Mouse (Mus musculus): ENCODE measurements around the gene Irx5.

The Irx5 gene

DNA sequence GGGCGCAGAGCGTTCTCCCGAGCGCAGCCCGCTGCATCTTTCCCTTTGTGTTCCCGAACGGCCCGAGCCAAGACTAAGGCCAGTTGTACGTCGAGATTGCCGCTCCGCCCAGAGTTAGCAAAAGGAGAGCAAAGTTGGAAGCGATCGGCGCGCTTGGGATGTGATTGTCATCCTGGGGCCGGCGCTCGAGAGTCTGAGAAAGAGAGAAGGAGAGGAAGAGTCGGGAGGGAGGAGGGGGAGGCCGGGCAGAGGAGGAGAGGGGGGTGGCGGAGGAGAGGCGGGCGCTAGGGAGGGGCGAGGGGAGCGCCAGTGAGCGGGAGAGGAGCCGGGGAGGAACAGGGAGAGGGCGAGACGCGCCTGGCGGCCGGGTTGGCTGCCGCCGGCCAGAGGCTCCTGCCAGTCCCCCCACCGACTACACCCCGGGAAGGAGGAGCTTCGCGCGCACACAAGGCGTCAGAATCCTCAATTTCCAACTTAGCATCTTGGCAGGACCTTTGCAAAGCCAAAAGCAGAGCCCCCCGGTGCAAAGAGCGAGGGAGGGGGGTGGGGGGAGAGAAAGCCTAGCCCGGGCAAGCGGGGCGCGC lies at the start of gene Irx5:
Irx5 (plus strand) TSS at position 228 of the 584 bp plus-strand sequence.
- no peak for DNase-seq (ENCODE audit: low read depth, low spot score)

DNA sequence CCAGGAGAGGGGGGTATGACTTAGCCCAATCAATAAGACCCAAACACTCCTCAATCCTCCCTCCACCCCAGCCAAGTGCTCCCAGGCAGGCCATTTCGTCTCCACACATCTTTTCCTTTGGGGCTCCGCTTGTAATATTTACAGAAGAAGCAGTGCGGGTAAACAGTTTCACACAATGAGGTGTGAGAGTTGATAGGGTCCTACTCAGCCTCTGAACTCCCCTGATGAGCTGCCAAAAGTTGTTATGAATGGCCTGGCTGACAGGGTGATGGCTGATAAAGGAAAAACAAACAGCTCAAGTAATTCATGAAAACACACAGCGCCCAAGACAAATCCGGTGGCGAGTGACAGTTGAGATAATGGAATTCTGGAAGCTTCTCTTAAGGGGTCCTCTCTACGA lies 45.2 kb upstream of the Irx5 start:
- no peak for DNase-seq (ENCODE audit: low read depth, low spot score)

DNA sequence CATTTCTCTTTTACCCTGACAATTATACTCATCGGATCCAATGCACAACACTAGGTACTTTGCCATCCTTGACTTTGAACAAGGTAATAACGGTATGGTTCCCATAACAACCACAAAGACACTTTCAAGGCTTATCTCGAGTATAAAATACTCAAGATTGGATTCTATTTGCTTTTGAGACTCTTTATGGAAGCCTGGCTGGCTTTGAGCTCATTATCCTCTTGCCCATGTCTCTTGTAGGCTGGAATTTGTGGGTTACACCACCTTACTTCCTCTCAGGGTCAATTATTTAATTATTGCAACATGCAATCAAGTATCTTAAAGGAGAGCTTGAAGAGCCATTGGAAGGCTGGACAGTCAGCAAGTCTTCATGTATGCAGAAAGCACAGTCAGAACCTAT lies 43.7 kb upstream of the Irx5 start:
- DNase-seq (ENCODE audit: low read depth, low spot score), result no peak

DNA sequence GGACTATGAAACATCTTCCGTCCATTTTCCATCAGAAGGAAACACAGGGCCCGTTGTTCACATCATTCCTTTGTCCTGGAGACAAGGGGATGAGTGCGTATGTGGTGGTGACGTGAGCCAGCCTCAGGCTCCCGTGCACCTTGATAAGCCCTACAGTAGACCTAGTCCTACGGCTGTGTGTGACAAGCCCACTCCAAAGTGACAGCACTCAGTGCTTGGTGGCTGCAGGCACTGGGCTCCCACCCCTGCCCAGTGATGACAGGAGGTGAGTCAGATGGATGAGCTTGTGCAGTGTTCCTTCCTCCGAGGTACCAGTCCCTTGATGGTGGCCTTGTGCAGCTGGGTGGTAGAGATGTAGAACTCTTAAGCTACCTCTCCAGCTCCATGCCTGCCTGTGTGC lies 33.7 kb upstream of the Irx5 start:
- DNase-seq (ENCODE audit: low read depth, low spot score), result no peak

DNA sequence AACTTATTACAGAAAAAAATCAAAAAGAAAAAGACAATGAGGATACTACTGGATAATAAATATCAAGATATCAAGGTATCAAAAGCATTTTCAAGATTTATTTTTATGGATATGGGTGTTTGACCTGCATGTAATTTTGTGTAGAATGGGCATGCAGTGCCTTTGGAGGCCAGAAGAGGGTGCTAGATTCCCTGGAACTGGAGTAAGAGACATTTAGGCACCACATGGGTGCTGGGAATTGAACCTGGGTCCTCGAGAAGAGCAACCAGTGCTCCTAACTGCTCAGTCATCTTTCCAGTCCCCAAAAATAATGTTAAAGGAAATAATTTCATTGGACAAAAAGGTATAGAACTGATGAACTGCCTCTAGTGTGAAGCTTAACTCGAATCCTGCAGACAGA lies 30.2 kb upstream of the Irx5 start:
- no peak for DNase-seq (ENCODE audit: low read depth, low spot score)

DNA sequence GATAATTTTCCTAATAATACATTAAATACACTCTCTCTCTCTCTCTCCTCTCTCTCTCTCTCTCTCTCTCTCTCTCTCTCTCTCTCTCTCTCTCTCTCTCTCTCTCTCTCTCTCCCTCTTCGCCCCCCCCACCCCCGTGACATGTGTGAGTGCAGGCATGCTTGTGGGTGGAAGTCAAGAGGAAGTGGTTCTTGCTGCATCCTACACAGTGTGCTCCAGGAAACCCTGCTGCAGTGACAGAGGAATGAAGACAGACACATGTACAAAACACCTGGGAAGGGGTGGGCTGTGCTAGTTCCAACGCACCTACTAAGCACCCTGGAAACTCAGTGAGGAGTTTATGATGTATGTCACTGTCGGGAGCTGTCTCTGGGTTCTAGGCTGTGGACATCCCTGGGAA lies 28.2 kb upstream of the Irx5 start:
- DNase-seq (ENCODE audit: low read depth, low spot score), result no peak

DNA sequence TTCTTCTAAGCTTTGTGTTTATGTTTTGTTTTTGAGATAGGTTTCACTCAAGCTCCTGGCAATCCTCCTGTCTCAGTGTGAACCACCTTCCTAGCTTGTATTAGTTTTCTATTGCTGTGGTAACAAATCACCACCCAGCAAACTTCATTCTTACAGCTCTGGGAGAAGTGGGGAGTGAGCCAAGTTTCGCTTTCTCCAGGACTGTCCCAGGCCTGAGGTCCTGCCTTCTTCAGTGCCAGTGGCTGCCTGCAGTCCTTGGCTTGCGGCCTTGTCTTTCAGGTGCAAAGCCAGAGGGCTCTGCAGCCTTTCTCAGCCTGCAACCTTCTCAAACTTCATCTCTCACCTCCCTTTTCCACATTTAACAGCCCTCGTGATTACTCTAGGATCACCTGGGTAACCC lies 25.6 kb upstream of the Irx5 start:
- no peak for DNase-seq (ENCODE audit: low read depth, low spot score)

DNA sequence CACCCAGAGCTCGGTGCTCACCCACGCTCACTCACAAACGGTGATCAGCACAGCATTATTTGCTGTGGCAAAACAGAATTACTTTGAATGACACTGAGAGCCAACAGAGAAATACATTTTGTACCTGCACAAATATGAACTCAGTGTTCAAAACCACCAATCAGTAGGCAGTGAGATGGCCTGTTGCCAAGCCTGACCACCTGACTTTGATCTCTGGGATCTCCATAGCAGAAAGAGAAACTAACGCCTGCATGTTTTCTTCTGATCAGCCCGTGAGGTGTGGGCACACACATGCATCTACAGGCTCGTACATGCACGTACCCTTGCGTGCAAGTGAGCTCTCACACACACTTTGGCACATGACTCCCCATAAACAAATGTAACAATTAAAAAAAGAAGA lies 24.0 kb upstream of the Irx5 start:
- no peak for DNase-seq (ENCODE audit: low read depth, low spot score)

DNA sequence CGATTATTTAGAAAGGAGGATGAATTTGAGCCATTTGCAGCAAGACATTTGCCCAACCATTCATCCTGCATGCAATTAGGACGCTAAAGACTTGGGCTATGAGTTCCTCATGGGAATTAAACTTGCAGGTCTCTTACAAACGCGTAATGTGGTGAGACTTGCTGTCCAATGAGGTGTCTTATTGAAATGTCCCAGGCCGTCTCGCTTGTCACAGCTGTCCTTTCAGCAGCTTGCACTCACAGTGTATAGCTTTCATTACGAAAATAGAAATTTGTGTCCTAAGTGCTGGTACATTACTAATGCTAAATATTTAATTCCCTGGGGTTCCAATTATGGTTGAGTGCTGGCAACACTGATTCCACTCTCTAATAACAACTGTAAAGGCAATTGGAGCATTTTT lies 22.3 kb upstream of the Irx5 start:
- DNase-seq (ENCODE audit: low read depth, low spot score), result no peak

DNA sequence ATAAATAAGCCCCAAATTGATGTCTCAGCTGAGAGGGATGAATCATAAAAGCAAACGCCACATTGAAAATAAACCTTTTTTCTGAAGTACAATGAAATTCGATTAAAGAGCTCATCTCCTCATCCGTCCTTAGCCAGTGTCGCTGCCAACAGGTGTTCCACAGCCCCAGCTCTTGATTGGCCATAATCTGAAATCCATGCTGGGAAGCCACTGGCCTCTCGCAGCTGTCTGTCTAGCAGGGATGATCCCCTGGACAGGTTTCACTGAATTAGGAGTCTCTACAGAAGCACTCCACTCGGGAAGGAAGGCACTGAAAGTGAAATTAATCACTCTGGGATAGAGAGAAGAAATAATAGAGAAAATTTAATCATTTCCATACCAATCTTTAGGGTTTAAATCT lies 21.4 kb upstream of the Irx5 start:
- no peak for DNase-seq (ENCODE audit: low read depth, low spot score)

DNA sequence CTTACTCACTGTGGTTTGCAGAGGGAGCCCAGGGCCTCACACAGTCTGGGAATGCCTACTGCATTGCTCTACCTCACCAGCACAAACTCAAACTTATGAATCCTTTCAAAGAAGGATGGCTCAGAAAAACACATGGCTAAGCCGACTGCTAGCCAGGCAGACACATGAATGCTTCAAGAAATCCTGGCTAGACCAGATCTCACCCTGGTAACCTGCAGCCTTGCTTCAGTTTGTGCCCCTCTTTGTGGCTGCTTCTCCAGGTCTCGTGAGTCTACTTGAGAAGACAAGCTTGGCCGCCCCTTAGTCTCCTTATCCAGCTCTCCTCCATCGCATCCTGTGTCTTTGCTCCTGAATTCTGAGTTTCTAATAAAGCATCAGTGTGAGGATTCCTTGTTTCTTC lies 13.9 kb upstream of the Irx5 start:
- DNase-seq (ENCODE audit: low read depth, low spot score), result no peak

DNA sequence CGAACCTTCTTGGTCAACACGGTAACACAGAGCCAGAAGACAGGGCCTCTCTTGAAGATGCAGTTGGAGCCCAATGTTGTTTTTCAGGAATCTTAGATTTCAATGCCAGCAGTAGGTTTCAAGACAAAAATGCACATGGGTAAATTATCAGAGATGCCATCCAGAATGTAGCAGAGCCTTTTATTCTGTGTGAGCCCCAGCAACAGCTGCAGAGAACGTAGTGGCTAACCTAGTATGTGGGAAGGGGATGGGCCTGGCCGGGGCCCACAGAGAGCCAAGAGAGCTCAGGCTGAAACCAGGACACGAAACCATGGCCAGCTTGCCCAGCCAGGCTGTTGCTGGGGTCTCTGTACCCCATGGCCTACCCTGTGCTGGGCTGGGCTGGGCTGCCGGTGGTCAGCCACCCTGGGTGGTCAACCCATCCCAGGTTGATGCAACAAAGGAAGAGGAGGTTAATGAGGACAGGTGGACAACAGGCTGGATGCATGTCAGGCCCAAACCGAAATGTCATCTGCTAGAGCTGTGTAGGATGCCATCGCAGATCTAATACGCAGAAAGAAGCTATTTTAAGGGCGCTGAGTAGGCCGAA lies 7.4 kb upstream of the Irx5 start:
- DNase-seq (ENCODE audit: low read depth, low spot score), result no peak

DNA sequence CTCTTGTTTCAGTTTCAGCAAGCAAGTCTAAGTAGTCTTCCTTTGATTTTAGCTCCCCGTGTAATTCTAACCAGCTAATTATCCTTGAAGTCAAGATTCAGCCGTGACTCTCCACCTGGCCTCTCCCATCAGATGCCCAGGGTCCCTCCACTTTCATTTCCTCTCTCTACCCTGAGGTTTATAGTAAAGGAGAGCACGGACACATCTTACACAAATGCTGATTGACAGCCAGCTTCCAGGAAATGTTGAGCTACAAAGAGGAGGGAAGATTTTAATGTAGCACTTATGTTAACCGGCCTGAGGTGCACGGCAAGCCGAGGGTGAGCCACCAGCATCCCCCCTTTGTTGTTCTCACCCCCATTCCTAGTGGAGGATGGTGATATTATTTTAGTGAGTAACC lies 4.0 kb upstream of the Irx5 start:
- DNase-seq (ENCODE audit: low read depth, low spot score), result no peak

DNA sequence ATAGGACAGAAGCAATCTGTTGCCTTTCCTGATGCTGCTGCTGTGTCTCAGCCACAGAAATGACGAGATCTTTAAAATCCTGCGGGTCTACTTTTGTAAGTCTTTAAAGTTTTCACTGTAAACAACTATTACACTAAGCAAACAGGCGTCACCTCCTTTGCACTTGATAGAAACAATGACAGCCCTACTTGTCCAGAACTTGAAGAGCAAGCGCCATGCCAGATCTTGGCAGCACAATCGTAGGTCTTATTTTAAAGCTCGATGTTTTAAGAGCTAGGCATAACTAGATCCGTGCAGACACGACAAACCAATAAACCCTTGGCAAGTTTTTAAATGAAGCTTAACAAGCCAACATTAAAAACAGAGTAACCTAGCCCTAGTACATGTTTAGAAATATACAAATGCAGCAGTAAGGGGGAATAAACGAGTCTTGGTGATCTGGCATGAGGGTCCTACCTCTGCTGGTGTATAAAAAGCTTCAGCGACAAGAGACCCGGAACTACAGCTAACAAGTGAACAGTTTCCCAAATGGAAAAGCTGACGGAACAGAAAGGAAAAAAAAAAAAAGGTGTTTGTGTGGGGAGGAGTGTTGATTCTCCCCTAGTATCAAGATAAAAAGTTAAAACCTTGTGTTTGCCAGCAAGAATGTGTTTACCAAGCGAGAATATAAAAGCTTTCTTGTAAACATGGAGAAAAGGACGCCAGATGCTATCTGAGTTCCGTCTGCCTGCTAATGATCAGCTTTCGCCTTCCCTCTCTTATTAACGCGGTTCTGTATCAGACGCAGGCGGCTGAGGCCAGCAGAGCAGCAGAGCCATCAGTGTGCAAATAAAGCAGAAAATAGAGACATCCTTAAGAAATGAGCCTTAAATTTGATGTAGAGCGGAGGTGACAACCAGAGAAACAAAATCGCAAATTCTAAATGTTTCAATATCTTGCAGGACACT lies 2.6 kb upstream of the Irx5 start:
- DNase-seq (ENCODE audit: low read depth, low spot score), result no peak

DNA sequence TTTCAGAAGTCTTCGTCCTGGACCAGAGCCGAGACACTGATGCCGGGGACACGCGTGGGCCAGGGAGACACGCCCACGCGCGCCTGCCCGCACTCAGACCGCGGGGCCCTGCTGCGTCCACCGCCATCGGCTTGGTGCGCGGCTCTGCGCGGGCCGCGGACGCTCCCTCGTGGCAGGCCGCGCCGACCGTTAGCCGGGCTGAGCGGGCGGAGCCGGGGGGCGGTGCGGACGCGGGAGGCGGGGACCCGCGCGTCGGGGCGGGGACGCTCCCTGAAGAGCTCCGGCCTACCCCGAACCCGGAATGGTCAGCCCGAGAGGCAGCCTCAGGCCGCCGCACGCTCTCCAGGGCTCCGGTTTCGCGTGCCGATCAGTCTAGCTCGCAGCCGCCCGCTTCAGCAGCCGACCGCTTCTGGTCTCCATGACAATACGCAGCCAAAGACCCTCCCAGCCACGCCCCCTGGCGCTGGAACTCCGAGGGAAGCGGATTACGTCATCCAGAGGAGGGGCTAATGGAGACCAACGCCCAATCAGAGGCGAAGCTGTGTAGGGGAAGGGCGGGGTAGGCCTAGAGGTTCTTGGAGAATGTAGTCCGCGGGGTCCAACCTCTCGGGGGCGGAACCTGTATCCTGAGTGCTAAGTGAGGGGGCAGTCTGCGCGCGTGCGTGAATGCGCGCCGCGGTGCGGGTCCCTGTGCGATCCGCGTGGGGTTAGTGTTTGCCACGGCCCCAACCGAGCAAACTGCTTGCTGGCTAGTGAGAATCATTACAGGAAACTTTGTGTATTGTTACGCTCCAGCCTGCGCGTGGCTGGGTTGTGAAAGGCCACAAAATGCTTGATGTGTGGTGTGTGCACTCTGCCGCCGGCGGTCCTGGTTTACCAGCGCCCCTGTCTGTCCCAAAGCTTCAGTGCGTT lies 1.5 kb upstream of the Irx5 start:
- DNase-seq (ENCODE audit: low read depth, low spot score), result peak; percentile 98

DNA sequence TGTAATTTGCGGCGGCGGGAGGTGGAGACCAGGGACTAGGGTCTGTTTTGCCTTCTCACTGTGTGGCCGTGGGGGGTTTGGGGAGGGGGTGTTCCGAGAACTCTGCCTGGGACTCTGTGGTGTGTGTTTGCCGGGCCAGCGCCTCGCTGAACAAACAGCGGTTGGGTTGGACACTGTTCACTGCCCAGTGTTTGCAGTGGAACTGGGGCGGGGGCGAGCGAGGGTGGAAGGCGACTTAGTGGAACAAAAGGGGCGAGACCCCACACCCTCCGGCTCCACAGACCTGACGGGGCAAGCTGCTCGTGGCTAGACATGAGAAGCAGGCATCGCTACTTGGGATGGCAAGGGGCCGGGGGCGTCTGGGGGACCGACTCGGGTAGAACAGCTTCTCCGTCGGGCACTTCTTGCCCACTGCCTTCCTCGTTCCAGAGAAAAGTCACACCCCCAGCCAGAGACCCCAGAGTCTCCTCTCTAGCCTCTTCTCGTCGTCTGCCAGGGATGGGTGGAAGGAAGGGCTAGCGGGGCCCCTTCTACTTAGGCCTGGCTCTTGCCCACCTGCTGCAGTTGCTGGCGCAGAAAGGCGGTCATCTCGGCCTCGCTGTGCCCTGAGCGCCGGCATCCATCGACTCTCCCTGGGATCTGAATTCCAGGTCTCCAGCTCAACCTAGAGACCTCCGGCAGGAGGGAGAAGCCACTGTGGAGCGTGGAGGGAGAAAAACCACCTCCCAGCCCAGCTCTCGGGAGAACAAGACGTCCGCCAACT lies 631 bp upstream of the Irx5 start:
- DNase-seq (ENCODE audit: low read depth, low spot score), result no peak

DNA sequence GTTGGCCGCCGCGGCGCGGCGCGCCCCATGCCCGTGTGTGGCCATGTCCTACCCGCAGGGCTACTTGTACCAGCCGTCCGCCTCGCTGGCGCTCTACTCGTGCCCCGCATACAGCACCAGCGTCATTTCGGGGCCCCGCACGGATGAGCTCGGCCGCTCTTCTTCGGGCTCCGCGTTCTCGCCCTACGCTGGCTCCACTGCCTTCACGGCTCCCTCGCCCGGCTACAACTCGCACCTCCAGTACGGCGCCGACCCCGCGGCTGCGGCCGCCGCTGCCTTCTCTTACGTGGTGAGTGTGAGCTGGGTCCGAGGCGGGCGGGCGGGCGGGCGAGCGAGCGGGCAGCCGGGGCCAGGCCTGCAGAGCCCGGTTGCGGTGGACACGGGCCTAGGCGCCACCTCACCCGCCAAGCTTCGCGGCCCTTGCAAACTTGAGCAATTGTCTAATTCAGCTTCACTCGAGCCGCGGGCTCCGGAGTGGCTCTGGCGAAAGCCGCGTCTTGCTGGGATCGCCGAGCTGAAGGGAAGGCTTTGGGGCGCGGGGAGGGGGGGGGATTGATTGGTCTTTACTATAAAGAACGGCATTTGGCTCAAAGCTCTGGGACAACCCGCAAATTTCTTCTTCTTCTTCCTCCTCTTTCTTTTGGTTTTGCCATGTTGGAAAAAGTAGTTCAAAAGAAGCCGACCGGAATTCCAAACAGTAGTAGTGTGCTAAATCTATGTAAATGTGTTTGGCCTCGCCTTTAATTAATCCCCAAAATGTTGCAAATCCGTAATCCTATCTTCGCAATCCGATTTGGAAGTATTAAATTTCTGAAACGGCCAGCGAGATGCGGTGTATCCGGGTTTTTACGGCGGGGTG lies 945 bp downstream of the Irx5 start:
- no peak for DNase-seq (ENCODE audit: low read depth, low spot score)

DNA sequence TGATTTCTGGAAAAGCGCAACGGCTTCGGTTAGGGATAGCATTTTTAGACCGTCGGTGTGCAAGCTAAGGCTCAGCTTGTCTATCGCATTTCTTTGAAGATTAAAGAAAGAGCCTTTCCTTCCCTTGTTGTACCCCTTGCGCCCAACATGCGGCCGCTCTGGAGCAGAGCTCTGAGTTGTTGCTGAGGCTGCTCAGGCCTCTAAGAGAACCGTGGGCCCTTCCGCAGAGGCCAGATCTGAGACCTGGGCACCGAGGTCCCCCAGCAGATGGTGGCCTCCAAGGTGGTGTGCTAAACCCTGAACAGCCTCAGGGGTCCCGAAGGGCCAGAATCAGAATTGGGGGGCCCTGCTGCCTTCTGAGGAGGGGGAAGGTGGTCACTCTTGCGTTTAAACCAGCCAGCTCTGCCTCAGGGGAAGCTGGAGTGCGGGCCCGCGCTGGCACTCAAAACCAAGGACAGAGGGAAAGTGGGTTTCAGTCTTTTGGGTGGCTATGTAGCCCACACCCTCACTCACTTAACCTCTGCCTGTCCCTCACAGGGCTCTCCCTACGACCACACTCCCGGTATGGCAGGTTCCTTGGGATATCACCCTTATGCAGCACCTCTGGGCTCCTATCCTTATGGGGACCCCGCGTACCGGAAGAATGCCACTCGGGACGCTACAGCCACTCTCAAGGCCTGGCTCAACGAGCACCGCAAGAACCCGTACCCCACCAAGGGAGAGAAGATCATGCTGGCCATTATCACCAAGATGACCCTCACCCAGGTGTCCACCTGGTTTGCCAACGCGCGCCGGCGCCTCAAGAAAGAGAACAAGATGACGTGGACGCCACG lies 1.8 kb downstream of the Irx5 start:
- no peak for DNase-seq (ENCODE audit: low read depth, low spot score)

DNA sequence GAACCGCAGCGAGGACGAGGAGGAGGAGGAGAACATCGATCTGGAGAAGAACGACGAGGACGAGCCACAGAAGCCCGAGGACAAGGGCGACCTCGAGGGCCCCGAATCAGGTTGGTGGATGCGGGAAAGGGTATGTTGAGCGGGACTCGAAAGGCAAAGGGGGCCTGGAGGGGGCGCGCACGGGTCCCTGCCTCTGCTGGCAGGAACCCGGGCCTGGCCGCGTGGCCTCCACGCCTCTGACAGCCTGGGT lies 2.3 kb downstream of the Irx5 start:
- DNase-seq (ENCODE audit: low read depth, low spot score), result no peak

Measured in retina, postnatal 7 days (tissue).